Mouse (Mus musculus) forebrain, embryonic 10.5 days (tissue): ENCODE measurements at regions not wholly inside any gene's neighbourhood (a gene's known extent, or its start where the extent isn't known, plus 50 kb on each side); places are given as distances from the start of the nearest gene placed in this dataset.

Experiments used
- DNase-seq: peaks from one replicate; pipeline ENCODE4 v3.0.0-alpha.2; 2017; ENCODE audit warnings: low spot score; ENCODE audit errors: extremely low spot score
- H3K27ac ChIP-seq: fragments of 300-500 bp; sonication (generic); 2 replicates; pipeline ENCODE4 v1.5.1; 2016; ENCODE audit warnings: mild to moderate bottlenecking
- H3K27me3 ChIP-seq: fragments of 300-500 bp; sonication (generic); 2 replicates; pipeline ENCODE4 v1.6.1; 2016; ENCODE audit warnings: mild to moderate bottlenecking; ENCODE audit not compliant: poor library complexity, severe bottlenecking
- H3K36me3 ChIP-seq: fragments of 300-500 bp; sonication (generic); replicated peaks from 2 replicates; pipeline ENCODE4 v1.6.1; 2016; ENCODE audit warnings: mild to moderate bottlenecking, moderate library complexity
- H3K4me1 ChIP-seq: fragments of 300-500 bp; sonication (generic); 2 replicates; pipeline ENCODE4 v1.6.1; 2016
- H3K4me3 ChIP-seq: fragments of 300-500 bp; sonication (generic); 2 replicates; pipeline ENCODE4 v1.5.1; 2016; ENCODE audit warnings: mild to moderate bottlenecking, moderate library complexity
- H3K9me3 ChIP-seq: fragments of 300-500 bp; sonication (generic); 2 replicates; pipeline ENCODE4 v1.6.1; 2016; ENCODE audit warnings: mild to moderate bottlenecking, moderate library complexity
- WGBS: fragments of 180-500 bp; shearing (Covaris S2); methylation state at CpG from one replicate; pipeline ENCODE4 v1.1.7; 2016; 5-methylcytosine and 5-hydroxymethylcytosine counted together

GRCm38 (mm10) chr4:39508866-39509265, 58.8 kb downstream of the 1700009N14Rik start:
- no peak overlapping the region for H3K4me3 ChIP-seq

GRCm38 (mm10) chr4:39527492-39527891, 77.4 kb downstream of the 1700009N14Rik start:
- no peak for DNase-seq
- Histone ChIP-seq H3K27ac (no peak overlapping the region), H3K4me3 (no peak overlapping the region), H3K36me3 (no peaks in the 10 kb centered on the region), H3K9me3 (no peaks in the 10 kb centered on the region), H3K4me1 (no peaks in the 10 kb centered on the region), H3K27me3 (no peaks in the 10 kb centered on the region)
- WGBS: 79% methylated on average over 2 of the region's 2 CpGs

More at GRCm38 (mm10) chr4:39508866-39509265, 58.8 kb downstream of the 1700009N14Rik start:
- H3K27me3 ChIP-seq: no peaks in the 10 kb centered on the region
- H3K9me3 ChIP-seq: no peaks in the 10 kb centered on the region
- no peak overlapping the region for H3K27ac ChIP-seq
- no peak for DNase-seq
- 92% methylated on average over 6 of the region's 6 CpGs for WGBS
- H3K36me3 ChIP-seq: no peaks in the 10 kb centered on the region
- no peaks in the 10 kb centered on the region for H3K4me1 ChIP-seq

GRCm38 (mm10) chr4:39528661-39529060, 78.6 kb downstream of the 1700009N14Rik start:
- Histone ChIP-seq H3K36me3 (no peaks in the 10 kb centered on the region), H3K4me3 (no peak overlapping the region)
- WGBS: 85% methylated on average over 4 of the region's 4 CpGs

GRCm38 (mm10) chr4:39556101-39556763, 106.1 kb downstream of the 1700009N14Rik start:
- WGBS: 94% methylated on average over 3 of the region's 3 CpGs
- Histone ChIP-seq H3K4me3 (no peak overlapping the region), H3K9me3 (no peaks in the 10 kb centered on the region), H3K4me1 (no peaks in the 10 kb centered on the region), H3K27ac (no peak overlapping the region), H3K27me3 (no peaks in the 10 kb centered on the region), H3K36me3 (no peaks in the 10 kb centered on the region)
- no peak for DNase-seq

More at GRCm38 (mm10) chr4:39528661-39529060, 78.6 kb downstream of the 1700009N14Rik start:
- H3K9me3 ChIP-seq: no peaks in the 10 kb centered on the region
- no peak overlapping the region for H3K27ac ChIP-seq
- no peak for DNase-seq
- no peaks in the 10 kb centered on the region for H3K27me3 ChIP-seq
- no peaks in the 10 kb centered on the region for H3K4me1 ChIP-seq

- Histone ChIP-seq H3K27ac (no peak overlapping the region), H3K4me3 (no peak overlapping the region), H3K27me3 (no peaks in the 10 kb centered on the region), H3K36me3 (no peaks in the 10 kb centered on the region), H3K4me1 (no peaks in the 10 kb centered on the region), H3K9me3 (no peaks in the 10 kb centered on the region)
- DNase-seq: no peak
- 89% methylated on average over 2 of the region's 2 CpGs for WGBS
Measured at GRCm38 (mm10) chr4:39597426-39597825, 147.3 kb downstream of the 1700009N14Rik start.

GRCm38 (mm10) chr4:39605046-39605445, 155.0 kb downstream of the 1700009N14Rik start:
- Histone ChIP-seq H3K9me3 (no peaks in the 10 kb centered on the region), H3K27ac (no peak overlapping the region), H3K4me1 (no peaks in the 10 kb centered on the region), H3K27me3 (no peaks in the 10 kb centered on the region), H3K36me3 (no peaks in the 10 kb centered on the region), H3K4me3 (no peak overlapping the region)
- 100% methylated on average over 5 of the region's 5 CpGs for WGBS
- no peak for DNase-seq

GRCm38 (mm10) chr4:39644136-39644535, 194.0 kb downstream of the 1700009N14Rik start:
- H3K27ac ChIP-seq: no peak overlapping the region
- H3K36me3 ChIP-seq: no peaks in the 10 kb centered on the region
- H3K9me3 ChIP-seq: no peaks in the 10 kb centered on the region
- WGBS: 89% methylated on average over 7 of the region's 7 CpGs
- H3K4me1 ChIP-seq: no peaks in the 10 kb centered on the region
- DNase-seq: no peak
- H3K27me3 ChIP-seq: no peaks in the 10 kb centered on the region
- no peak overlapping the region for H3K4me3 ChIP-seq

GRCm38 (mm10) chr4:39644849-39645248, 194.8 kb downstream of the 1700009N14Rik start:
- DNase-seq: no peak
- Histone ChIP-seq H3K4me3 (no peak overlapping the region), H3K27ac (no peak overlapping the region), H3K27me3 (no peaks in the 10 kb centered on the region), H3K9me3 (no peaks in the 10 kb centered on the region), H3K4me1 (no peaks in the 10 kb centered on the region), H3K36me3 (no peaks in the 10 kb centered on the region)
- WGBS: 92% methylated on average over 5 of the region's 5 CpGs

GRCm38 (mm10) chr4:39660538-39660937, 210.4 kb downstream of the 1700009N14Rik start:
- Histone ChIP-seq H3K27ac (no peak overlapping the region), H3K9me3 (no peaks in the 10 kb centered on the region), H3K4me3 (no peak overlapping the region), H3K4me1 (no peaks in the 10 kb centered on the region), H3K27me3 (no peaks in the 10 kb centered on the region), H3K36me3 (no peaks in the 10 kb centered on the region)
- WGBS: 81% methylated on average over 2 of the region's 2 CpGs
- DNase-seq: no peak

GRCm38 (mm10) chr4:39672609-39673008, 222.5 kb downstream of the 1700009N14Rik start:
- Histone ChIP-seq H3K36me3 (no peaks in the 10 kb centered on the region), H3K4me1 (no peaks in the 10 kb centered on the region), H3K9me3 (no peaks in the 10 kb centered on the region), H3K4me3 (no peak overlapping the region), H3K27me3 (no peaks in the 10 kb centered on the region), H3K27ac (no peak overlapping the region)
- WGBS: 85% methylated on average over 7 of the region's 7 CpGs
- DNase-seq: no peak

GRCm38 (mm10) chr4:39695236-39695635, 245.1 kb downstream of the 1700009N14Rik start:
- DNase-seq: no peak
- no peaks in the 10 kb centered on the region for H3K36me3 ChIP-seq
- no peaks in the 10 kb centered on the region for H3K9me3 ChIP-seq
- WGBS: 10% methylated on average over 4 of the region's 4 CpGs
- no peaks in the 10 kb centered on the region for H3K27me3 ChIP-seq
- H3K4me3 ChIP-seq: no peak overlapping the region
- H3K27ac ChIP-seq: no peak overlapping the region
- peaks cover 6% of the 10 kb centered on the region; the same call in 1 of the 2 replicates for H3K4me1 ChIP-seq

- Histone ChIP-seq H3K27ac (no peak overlapping the region), H3K9me3 (no peaks in the 10 kb centered on the region), H3K4me3 (no peak overlapping the region), H3K36me3 (no peaks in the 10 kb centered on the region), H3K4me1 (peaks cover 6% of the 10 kb centered on the region; the same call in 1 of the 2 replicates), H3K27me3 (no peaks in the 10 kb centered on the region)
- 42% methylated on average over 5 of the region's 5 CpGs for WGBS
- DNase-seq: peak; percentile 25
Measured at GRCm38 (mm10) chr4:39697565-39697964, 247.5 kb downstream of the 1700009N14Rik start.

GRCm38 (mm10) chr4:39699347-39699746, 249.3 kb downstream of the 1700009N14Rik start:
- 80% methylated on average over 2 of the region's 2 CpGs for WGBS
- no peaks in the 10 kb centered on the region for H3K9me3 ChIP-seq
- H3K27me3 ChIP-seq: no peaks in the 10 kb centered on the region
- H3K4me1 ChIP-seq: peaks cover 6% of the 10 kb centered on the region; the same call in 1 of the 2 replicates
- no peak for DNase-seq
- H3K27ac ChIP-seq: no peak overlapping the region
- H3K4me3 ChIP-seq: no peak overlapping the region
- no peaks in the 10 kb centered on the region for H3K36me3 ChIP-seq
